Mouse (Mus musculus) mammary gland, adult 2 months (tissue): ENCODE results near the gene Slamf9. TPM values are rescaled to one million over a fixed set of nuclear protein-coding genes. Genes with fewer than 3 reads are reported as not detected.

Experiments used
- polyA plus RNA-seq: library from polyadenylated mRNA; depleted of rRNA; stranded (reverse); fragments of >200 nt; gene quantifications from 2 replicates; pipeline ENCODE4 v1.2.3, GENCODE M21; 2012; ENCODE audit warnings: low replicate concordance; rRNA removed

The Slamf9 gene
- polyA plus RNA-seq: 10.3 and 24.8 TPM in 2 replicates

GRCm38 (mm10) chr1:172475054-172475741 is at the start of gene Slamf9:
TSS of gene Slamf9 (plus strand) at chr1:172475358.

DNA sequence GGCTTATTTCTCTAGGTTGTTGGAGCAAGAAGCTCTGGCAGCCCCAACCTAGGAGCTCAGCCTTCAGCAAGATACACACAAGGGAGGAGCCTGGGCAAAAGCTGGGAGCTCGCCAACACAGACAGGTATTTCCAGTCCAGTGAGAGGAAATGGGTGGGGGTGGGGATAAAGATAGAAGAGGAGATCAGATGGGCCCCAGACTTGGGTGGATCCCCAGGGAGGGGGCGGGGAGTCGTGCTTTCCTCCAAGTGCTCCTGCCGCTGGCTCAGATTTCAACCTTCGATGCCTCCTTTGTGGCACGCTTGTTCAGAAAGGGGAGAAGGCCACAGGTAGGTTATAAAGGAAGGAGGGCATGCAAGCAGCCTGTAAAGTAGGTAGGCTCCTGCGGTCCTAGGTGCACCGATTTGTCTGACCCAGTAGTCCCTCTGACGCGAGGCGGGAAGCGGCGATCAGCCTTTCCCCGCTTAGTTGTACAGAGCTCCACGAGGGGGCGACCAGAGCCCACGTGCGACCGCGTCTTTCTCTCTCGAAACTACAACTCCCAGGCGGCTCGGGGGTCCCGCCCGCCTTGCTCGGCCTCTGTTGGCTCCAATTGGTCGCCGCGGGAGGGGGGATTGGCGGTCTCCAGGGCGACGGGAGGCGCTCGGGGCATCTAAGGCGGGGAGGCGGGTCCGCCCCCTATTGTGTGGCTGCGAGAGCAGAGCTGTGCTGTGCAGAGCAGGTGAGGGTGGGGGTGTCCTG is 6.6 kb downstream of the Slamf9 start, which contains the start of gene Igsf9:
TSS of gene Igsf9 (plus strand) at position 249 of the 741 bp plus-strand sequence.

GRCm38 (mm10) chr1:172499765-172500441 is 24.7 kb downstream of the Slamf9 start, which contains the start of gene Tagln2:
TSS of gene Tagln2 (plus strand) at chr1:172500047.

GRCm38 (mm10) chr1:172520576-172521440 is 45.6 kb downstream of the Slamf9 start, which contains the start of gene Cfap45:
TSS of gene Cfap45 (plus strand) at chr1:172520801.

Other genes starting within 250 kb of the Slamf9 start
- gene Atp1a4, start 216.9 kb upstream of the Slamf9 start, polyA plus RNA-seq: 0.30 and 0.49 TPM in 2 replicates
- gene Igsf8, start 213.7 kb upstream of the Slamf9 start, polyA plus RNA-seq: 121 and 173 TPM in 2 replicates
- gene Atp1a2, start 177.3 kb upstream of the Slamf9 start, polyA plus RNA-seq: 157 and 372 TPM in 2 replicates
- 0.10 and 0.18 TPM in 2 replicates for gene Kcnj9, start 146.0 kb upstream of the Slamf9 start, polyA plus RNA-seq
- 0.43 and 0.55 TPM in 2 replicates for gene Kcnj10, start 134.1 kb upstream of the Slamf9 start, polyA plus RNA-seq
- gene Pigm, start 98.8 kb upstream of the Slamf9 start, polyA plus RNA-seq: 8.8 and 14.8 TPM in 2 replicates
- gene Igsf9, start 6.4 kb downstream of the Slamf9 start, polyA plus RNA-seq: 36.1 and 38.8 TPM in 2 replicates
- gene Tagln2, start 24.7 kb downstream of the Slamf9 start, polyA plus RNA-seq: 232 and 274 TPM in 2 replicates
- 0.68 and 1.2 TPM in 2 replicates for gene Cfap45, start 45.4 kb downstream of the Slamf9 start, polyA plus RNA-seq
- gene Vsig8, start 80.6 kb downstream of the Slamf9 start, polyA plus RNA-seq: 0.20 and 0.24 TPM in 2 replicates
- gene Slamf8, start 115.2 kb downstream of the Slamf9 start, polyA plus RNA-seq: 9.1 and 10.8 TPM in 2 replicates
- 0.10 TPM in 1 of 2 replicates, not detected in the other for gene Fcrl6, start 127.2 kb downstream of the Slamf9 start, polyA plus RNA-seq
- gene Dusp23, start 157.6 kb downstream of the Slamf9 start, polyA plus RNA-seq: 47.9 and 66.9 TPM in 2 replicates
- 0.36 TPM in 1 of 2 replicates, not detected in the other for gene Crp, start 222.7 kb downstream of the Slamf9 start, polyA plus RNA-seq